Mouse (Mus musculus): Measurements from ENCODE around the gene Xrcc3.

The Xrcc3 gene

GRCm38 (mm10) chr12:111774156-111774555 is 39.5 kb downstream of the Xrcc3 start:
- no peak for DNase-seq (ENCODE audit: low spot score)

DNA sequence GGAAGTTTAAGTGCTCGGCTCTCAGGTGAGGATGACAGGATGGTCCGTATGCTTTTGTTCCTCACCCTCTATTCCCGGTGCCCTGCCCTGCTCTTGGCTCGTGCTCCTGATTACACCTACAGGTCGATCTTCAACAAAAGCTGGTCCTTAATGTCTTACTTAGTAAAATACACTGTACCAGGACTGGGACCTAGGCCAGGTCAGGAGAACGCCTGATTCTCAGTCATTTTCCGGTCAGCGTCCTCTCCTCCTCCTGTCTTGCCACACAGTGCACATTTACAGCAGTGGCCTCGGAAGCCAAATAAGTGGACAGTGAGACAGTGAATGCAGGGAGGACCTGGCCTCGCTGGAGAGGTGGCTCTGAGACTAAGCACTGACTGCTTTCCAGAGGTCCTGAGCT is 43.0 kb downstream of the Xrcc3 start:
- DNase-seq (ENCODE audit: low spot score) = no peak

DNA sequence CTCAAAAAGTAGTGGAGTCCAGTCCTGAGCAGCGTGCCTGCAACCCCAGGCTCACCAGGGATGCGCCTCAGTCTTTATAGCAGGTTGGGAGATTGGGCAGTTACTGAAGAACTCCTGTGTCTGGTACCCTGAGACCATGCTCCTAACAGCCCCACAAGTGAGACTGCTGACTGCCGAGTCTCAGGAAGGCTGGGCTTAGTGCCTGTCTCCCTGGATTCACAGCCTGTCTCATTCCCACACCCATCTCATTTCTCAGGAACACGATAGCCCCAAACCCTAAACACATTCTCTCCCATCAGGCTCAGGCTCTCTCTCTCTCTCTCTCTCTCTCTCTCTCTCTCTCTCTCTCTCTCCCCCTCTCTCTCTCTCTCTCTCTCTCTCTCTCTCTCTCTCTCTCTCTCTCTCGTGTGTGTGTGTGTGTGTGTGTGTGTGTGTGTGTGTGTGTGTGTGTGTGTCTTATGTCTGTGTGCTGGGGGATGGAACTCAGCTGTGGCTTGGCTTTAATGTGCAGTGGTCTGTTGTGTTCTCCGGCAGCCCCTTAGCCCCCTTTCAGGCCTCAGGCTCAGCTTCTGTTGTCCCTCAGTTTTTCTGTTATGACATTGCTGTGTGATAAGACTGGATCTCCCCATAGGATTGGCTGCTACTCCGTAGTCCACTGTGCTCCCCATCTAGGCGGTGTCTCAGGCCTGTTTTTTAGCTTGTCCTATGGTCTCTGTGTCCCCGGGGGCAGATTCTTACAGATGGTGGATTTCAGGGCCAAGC is 43.7 kb downstream of the Xrcc3 start:
- no peak for DNase-seq (ENCODE audit: low spot score)

GRCm38 (mm10) chr12:111769306-111769705 is 44.4 kb downstream of the Xrcc3 start:
- no peak for DNase-seq (ENCODE audit: low spot score)

GRCm38 (mm10) chr12:111768322-111768928 is 45.2 kb downstream of the Xrcc3 start:
- DNase-seq (ENCODE audit: low spot score) = no peak

DNA sequence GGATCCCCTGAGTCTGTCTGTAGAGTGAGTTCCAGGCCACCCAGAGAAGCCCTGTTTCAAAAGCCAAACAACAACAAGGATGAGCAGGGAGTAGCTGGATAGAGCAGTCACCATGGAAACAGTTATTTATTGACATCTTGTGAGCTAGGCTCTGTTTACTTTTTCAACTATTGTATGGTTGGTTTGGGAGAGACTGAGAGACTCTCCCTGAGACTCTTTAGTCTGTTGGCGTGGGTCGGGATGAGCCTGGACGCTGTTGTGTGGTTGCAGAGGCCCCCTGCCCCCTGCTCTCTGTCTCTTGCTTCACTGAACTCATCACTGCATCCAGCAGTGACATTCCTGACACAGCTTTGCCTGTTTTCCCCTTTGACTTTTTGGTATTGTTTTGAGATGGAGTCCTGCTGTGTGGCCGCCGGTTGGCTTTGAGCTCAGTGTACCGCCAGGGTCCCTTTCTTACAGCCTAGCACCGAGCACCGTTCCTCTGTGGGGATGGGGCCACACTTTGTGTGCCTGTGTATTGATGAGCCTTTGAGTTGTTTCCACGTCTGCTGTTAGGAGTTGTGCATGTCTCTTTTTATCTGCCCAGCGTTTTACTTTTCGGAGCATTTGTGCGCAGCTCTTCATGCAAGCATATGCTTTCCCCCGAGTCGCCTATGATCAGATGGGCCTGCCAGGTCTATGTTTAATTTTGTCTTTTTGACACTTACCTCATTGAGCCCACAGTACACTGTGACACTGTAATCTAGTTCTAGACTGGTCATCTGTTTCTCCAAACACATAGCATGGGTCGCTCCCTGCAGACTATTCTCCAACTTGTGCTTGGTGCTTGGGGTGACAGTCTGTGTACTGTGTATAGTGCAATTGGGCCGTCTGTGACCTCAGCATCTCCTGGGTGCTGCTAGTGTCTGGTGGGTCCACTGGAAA is 47.1 kb downstream of the Xrcc3 start:
- DNase-seq (ENCODE audit: low spot score) = peak; percentile 76

GRCm38 (mm10) chr12:111762620-111763280 is 50.9 kb downstream of the Xrcc3 start:
- no peak for DNase-seq (ENCODE audit: low spot score)

- no peak for DNase-seq (ENCODE audit: low spot score)
Observed at GRCm38 (mm10) chr12:111760306-111760908, 53.3 kb downstream of the Xrcc3 start.

- DNase-seq (ENCODE audit: low spot score) = peak; percentile 49
Observed at GRCm38 (mm10) chr12:111759176-111760061, 54.3 kb downstream of the Xrcc3 start.

- DNase-seq (ENCODE audit: low spot score) = peak; percentile 80
Observed at GRCm38 (mm10) chr12:111758381-111759175, 55.1 kb downstream of the Xrcc3 start, which contains the start of gene Klc1. TSS of gene Klc1 (plus strand) at chr12:111758849.

GRCm38 (mm10) chr12:111757561-111758325 is 55.9 kb downstream of the Xrcc3 start:
- DNase-seq (ENCODE audit: low spot score) = peak; percentile 39

DNA sequence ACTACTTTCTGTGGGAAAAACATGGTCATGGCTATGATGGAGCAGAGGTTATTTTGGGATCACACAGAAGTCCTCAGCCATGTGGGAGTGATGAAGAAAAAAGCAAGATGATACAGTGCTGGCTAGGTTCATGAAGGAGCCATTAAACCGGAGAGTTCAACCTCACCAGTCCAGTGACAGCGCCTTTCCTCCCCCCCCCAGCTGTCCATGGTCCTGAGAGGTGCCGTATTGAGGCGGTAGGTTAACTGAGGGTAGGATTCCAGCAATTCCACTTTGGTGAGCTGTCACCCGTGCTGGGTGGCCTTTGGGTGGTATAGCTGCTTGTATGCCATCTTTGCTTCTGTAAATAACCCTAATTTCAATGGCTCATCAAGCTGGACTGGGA is 57.0 kb downstream of the Xrcc3 start:
- DNase-seq (ENCODE audit: low spot score) = no peak

DNA sequence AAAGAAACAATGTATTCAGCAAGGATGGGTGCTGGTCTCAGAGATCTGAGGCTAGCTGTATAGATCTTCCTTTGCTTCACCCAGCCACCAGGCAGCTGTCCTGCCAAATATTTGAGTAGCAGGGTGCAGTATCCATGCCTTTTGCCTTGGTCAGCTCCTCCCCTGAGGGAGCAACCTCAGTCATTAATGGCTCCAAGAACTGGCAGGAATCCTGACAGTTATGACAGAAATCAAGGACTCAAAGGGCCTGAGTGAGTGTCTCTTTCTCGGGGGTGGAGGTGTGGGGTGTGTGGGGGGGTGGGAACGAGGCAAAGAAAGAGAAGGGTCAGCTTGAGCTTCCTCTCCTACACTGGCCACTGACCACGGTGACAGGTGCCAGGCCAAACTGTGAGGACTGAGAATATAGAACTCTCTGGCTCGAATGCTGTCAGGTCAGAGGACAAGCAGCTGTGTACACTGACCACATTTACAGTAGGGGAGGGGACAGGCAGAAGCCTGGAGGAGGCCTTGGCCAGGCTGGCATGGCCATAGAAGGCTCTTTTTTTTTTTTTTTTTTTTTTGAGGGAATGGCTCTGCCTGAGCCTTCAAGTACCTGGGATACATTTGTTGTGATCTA is 57.5 kb downstream of the Xrcc3 start:
- DNase-seq (ENCODE audit: low spot score) = no peak

DNA sequence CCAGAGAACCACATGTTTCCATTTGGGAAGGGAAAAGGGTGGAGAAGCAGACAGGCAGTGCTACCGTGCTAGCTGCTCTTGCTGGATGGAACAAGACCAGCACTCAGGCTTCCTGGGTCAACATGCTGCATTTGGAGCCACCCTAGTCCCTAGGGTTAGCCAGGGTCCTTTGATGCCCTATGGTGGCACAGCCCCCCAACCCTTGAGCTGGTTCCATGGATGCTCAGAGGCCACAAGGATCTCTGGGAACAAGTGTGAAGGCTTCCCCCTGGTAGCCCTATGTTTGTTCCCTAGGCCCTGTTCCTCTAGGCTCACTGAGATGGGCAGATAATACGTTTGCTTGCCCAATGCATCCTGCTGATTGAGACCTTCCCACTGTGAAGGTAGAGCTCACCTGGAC is 58.4 kb downstream of the Xrcc3 start:
- no peak for DNase-seq (ENCODE audit: low spot score)

GRCm38 (mm10) chr12:111754710-111755109 is 59.0 kb downstream of the Xrcc3 start:
- DNase-seq (ENCODE audit: low spot score) = no peak

DNA sequence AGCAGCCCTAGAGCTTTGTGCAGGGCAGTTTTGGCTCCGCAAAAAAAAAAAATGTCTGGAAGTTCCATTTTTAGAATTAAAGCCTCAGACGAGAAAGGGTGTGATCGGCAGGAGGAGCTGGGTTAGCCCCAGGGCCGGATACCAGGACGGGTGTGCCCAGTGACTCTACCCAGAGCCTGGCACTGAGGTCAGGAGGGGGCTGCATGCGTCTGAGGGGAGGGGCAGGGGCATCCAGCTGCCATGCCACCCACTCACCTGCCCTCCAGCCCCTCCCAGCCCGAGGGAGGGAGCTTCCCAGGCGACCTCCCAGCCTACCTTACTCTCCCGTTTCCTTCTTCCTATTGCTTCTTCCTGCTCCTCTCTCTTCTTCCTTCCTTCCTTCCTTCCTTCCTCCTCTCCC is 60.3 kb downstream of the Xrcc3 start:
- DNase-seq (ENCODE audit: low spot score) = no peak
